Mouse (Mus musculus) small intestine, adult 2 months (tissue): ENCODE results near the gene Mturn.

Source experiments
- CTCF ChIP-seq: fragments of 200-500 bp; IDR thresholded peaks from 2 replicates; pipeline ENCODE4 v1.5.1; 2012; ENCODE audit warnings: low read depth, mild to moderate bottlenecking, control low read depth, inconsistent platforms, low read length, moderate library complexity, mixed read lengths; ENCODE audit not compliant: insufficient replicate concordance, insufficient read length; ENCODE audit errors: extremely low read depth
- POLR2A ChIP-seq: fragments of 200-500 bp; IDR thresholded peaks from 2 replicates; pipeline ENCODE4 v1.6.1; 2012; ENCODE audit warnings: low read depth, mild to moderate bottlenecking, control low read depth, inconsistent platforms, low read length, moderate library complexity

- TF ChIP-seq CTCF = no peak
- TF ChIP-seq POLR2A = no peak
Observed at GRCm38 (mm10) chr6:54693286-54693685, 11.9 kb downstream of the Mturn start.
